Mouse (Mus musculus) heart, postnatal 0 days (tissue): ENCODE measurements at regions not wholly inside any gene's neighbourhood (a gene's known extent, or its start where the extent isn't known, plus 50 kb on each side); places are given as distances from the start of the nearest gene placed in this dataset.
A peak's percentile ranks its signal among the peaks of the same experiment; 100 is the strongest.

Source experiments
- CTCF ChIP-seq: IDR thresholded peaks from 2 replicates; pipeline ENCODE4 v1.5.1; 2016; ENCODE audit warnings: antibody characterized with exemption, control low read depth, low read depth
- EP300 ChIP-seq: IDR thresholded peaks from 2 replicates; pipeline ENCODE4 v1.6.1; 2016; ENCODE audit warnings: antibody characterized with exemption, low read depth

- no peak for TF ChIP-seq CTCF
- 0 out of 2 replicates have a peak, but pooled peaks have one; percentile 42 for TF ChIP-seq EP300
Measured at GRCm38 (mm10) chr10:97313407-97313901, 166.0 kb upstream of the Dcn start.
